Mouse (Mus musculus): ENCODE data around the gene Anp32e. TPM values are rescaled to one million over a fixed set of nuclear protein-coding genes. Genes with fewer than 3 reads are reported as not detected.
A peak's percentile ranks its signal among the peaks of the same experiment; 100 is the strongest.
"Not testable (repeated sequence)": the region's sequence is repeated elsewhere in the genome, so short reads cannot be mapped to it uniquely, and the experiment has no call there.

Anp32e gene
- polyA plus RNA-seq, 1 experiment from 2014 or later = 328 TPM

GRCm38 (mm10) chr3:95950763-95951551, 21.9 kb downstream of the Anp32e start:
- WGBS = 2% methylated on average over 49 of the region's 49 CpGs
- H3K27me3 ChIP-seq = no peaks in the 10 kb centered on the region
- peak overlapping the region; percentile 57 for H3K4me3 ChIP-seq
- no peaks in the 10 kb centered on the region for H3K9me3 ChIP-seq
- peaks cover 16% of the 10 kb centered on the region for H3K36me3 ChIP-seq
- peak overlapping the region; percentile 75 for H3K4me2 ChIP-seq (replicated peaks)
- peak overlapping the region; percentile 64 for H3K9ac ChIP-seq (replicated peaks)
- H3K27ac ChIP-seq (replicated peaks) = peak overlapping the region; percentile 98
- ATAC-seq (ENCODE audit: low FRiP score, low read depth) = peak; percentile 95
- peaks cover 13% of the 10 kb centered on the region for H3K4me1 ChIP-seq

- Histone ChIP-seq H3K4me3 (peak overlapping the region; percentile 57), H3K27ac (replicated peaks) (peak overlapping the region; percentile 98), H3K9ac (replicated peaks) (peak overlapping the region; percentile 64), H3K4me1 (peaks cover 13% of the 10 kb centered on the region), H3K4me2 (replicated peaks) (peak overlapping the region; percentile 75), H3K36me3 (0 out of 2 replicates have a peak, but pooled peaks cover 11% of the 10 kb centered on the region)
- 73% methylated on average over 12 of the region's 12 CpGs for WGBS
- ATAC-seq (ENCODE audit: low FRiP score, low read depth); H3K27me3 ChIP-seq; H3K9me3 ChIP-seq: not testable (repeated sequence)
Observed at GRCm38 (mm10) chr3:95951566-95951965, 22.5 kb downstream of the Anp32e start.

GRCm38 (mm10) chr3:95953023-95953422, 24.0 kb downstream of the Anp32e start:
- no peak for ATAC-seq (ENCODE audit: low FRiP score, low read depth)
- H3K4me3 ChIP-seq = no peak overlapping the region
- H3K9ac ChIP-seq (replicated peaks) = 0 out of 2 replicates have a peak overlapping the region, but pooled peaks have one; percentile 0

GRCm38 (mm10) chr3:95953522-95953921, 24.5 kb downstream of the Anp32e start:
- Histone ChIP-seq H3K4me2 (replicated peaks) (no peak overlapping the region), H3K4me1 (peaks cover 13% of the 10 kb centered on the region), H3K9ac (replicated peaks) (0 out of 2 replicates have a peak overlapping the region, but pooled peaks have one; percentile 0), H3K4me3 (no peak overlapping the region), H3K36me3 (0 out of 2 replicates have a peak, but pooled peaks cover 6% of the 10 kb centered on the region), H3K27ac (replicated peaks) (peak overlapping the region; percentile 80), H3K9me3 (no peaks in the 10 kb centered on the region), H3K27me3 (no peaks in the 10 kb centered on the region)
- no peak for ATAC-seq (ENCODE audit: low FRiP score, low read depth)
- whole genome bisulfite sequencing = 67% methylated on average over 3 of the region's 3 CpGs

More at GRCm38 (mm10) chr3:95953023-95953422, 24.0 kb downstream of the Anp32e start:
- Histone ChIP-seq H3K36me3 (0 out of 2 replicates have a peak, but pooled peaks cover 10% of the 10 kb centered on the region), H3K27ac (replicated peaks) (peak overlapping the region; percentile 80), H3K4me1 (peaks cover 13% of the 10 kb centered on the region), H3K27me3 (no peaks in the 10 kb centered on the region), H3K4me2 (replicated peaks) (no peak overlapping the region), H3K9me3 (no peaks in the 10 kb centered on the region)

GRCm38 (mm10) chr3:95954648-95955173, 25.7 kb downstream of the Anp32e start:
- H3K4me2 ChIP-seq (replicated peaks); ATAC-seq (ENCODE audit: low FRiP score, low read depth); H3K9ac ChIP-seq (replicated peaks); H3K27me3 ChIP-seq; H3K9me3 ChIP-seq; H3K4me3 ChIP-seq; H3K36me3 ChIP-seq; H3K27ac ChIP-seq (replicated peaks): not testable (repeated sequence)
- 90% methylated on average over 12 of the region's 12 CpGs for whole genome bisulfite sequencing
- H3K4me1 ChIP-seq = peaks cover 13% of the 10 kb centered on the region

GRCm38 (mm10) chr3:95955318-95955717, 26.3 kb downstream of the Anp32e start:
- Histone ChIP-seq H3K27ac (replicated peaks) (no peak overlapping the region), H3K9me3 (no peaks in the 10 kb centered on the region), H3K4me3 (no peak overlapping the region), H3K9ac (replicated peaks) (no peak overlapping the region), H3K4me2 (replicated peaks) (no peak overlapping the region), H3K27me3 (no peaks in the 10 kb centered on the region), H3K4me1 (peaks cover 13% of the 10 kb centered on the region), H3K36me3 (no peaks in the 10 kb centered on the region)
- ATAC-seq (ENCODE audit: low FRiP score, low read depth) = no peak
- 93% methylated on average over 5 of the region's 5 CpGs for WGBS

- H3K9ac ChIP-seq (replicated peaks) = no peak overlapping the region
- H3K4me1 ChIP-seq = peaks cover 8% of the 10 kb centered on the region
Observed at GRCm38 (mm10) chr3:95957359-95958148, 28.5 kb downstream of the Anp32e start.

GRCm38 (mm10) chr3:95959082-95959481, 30.0 kb downstream of the Anp32e start:
- H3K36me3 ChIP-seq = no peaks in the 10 kb centered on the region
- WGBS = 72% methylated on average over 5 of the region's 5 CpGs

More at GRCm38 (mm10) chr3:95957359-95958148, 28.5 kb downstream of the Anp32e start:
- ATAC-seq (ENCODE audit: low FRiP score, low read depth) = no peak
- Histone ChIP-seq H3K36me3 (no peaks in the 10 kb centered on the region), H3K27me3 (no peaks in the 10 kb centered on the region), H3K27ac (replicated peaks) (no peak overlapping the region), H3K9me3 (no peaks in the 10 kb centered on the region), H3K4me3 (no peak overlapping the region), H3K4me2 (replicated peaks) (no peak overlapping the region)
- 79% methylated on average over 8 of the region's 8 CpGs for WGBS

GRCm38 (mm10) chr3:95959807-95960206, 30.8 kb downstream of the Anp32e start:
- no peak overlapping the region for H3K4me2 ChIP-seq (replicated peaks)
- H3K4me3 ChIP-seq = no peak overlapping the region
- H3K36me3 ChIP-seq = no peaks in the 10 kb centered on the region
- no peak overlapping the region for H3K27ac ChIP-seq (replicated peaks)
- ATAC-seq (ENCODE audit: low FRiP score, low read depth) = no peak
- 100% methylated on average over 1 of the region's 1 CpGs for WGBS
- H3K9ac ChIP-seq (replicated peaks) = no peak overlapping the region
- H3K27me3 ChIP-seq = no peaks in the 10 kb centered on the region
- no peaks in the 10 kb centered on the region for H3K9me3 ChIP-seq
- H3K4me1 ChIP-seq = no peaks in the 10 kb centered on the region

More at GRCm38 (mm10) chr3:95959082-95959481, 30.0 kb downstream of the Anp32e start:
- H3K9me3 ChIP-seq = no peaks in the 10 kb centered on the region
- no peak for ATAC-seq (ENCODE audit: low FRiP score, low read depth)
- H3K4me3 ChIP-seq = no peak overlapping the region
- no peak overlapping the region for H3K27ac ChIP-seq (replicated peaks)
- no peaks in the 10 kb centered on the region for H3K4me1 ChIP-seq
- H3K9ac ChIP-seq (replicated peaks) = no peak overlapping the region
- H3K27me3 ChIP-seq = no peaks in the 10 kb centered on the region
- H3K4me2 ChIP-seq (replicated peaks) = no peak overlapping the region

- H3K4me2 ChIP-seq (replicated peaks); ATAC-seq (ENCODE audit: low FRiP score, low read depth); H3K36me3 ChIP-seq; H3K9me3 ChIP-seq; H3K4me1 ChIP-seq; H3K27ac ChIP-seq (replicated peaks); H3K4me3 ChIP-seq; H3K27me3 ChIP-seq; H3K9ac ChIP-seq (replicated peaks): not testable (repeated sequence)
- 83% methylated on average over 8 of the region's 8 CpGs for WGBS
Observed at GRCm38 (mm10) chr3:95962182-95962581, 33.1 kb downstream of the Anp32e start.

GRCm38 (mm10) chr3:95963230-95963629, 34.2 kb downstream of the Anp32e start:
- peaks cover 5% of the 10 kb centered on the region; the same call in 1 of the 2 replicates for H3K4me1 ChIP-seq
- H3K36me3 ChIP-seq = no peaks in the 10 kb centered on the region
- ATAC-seq (ENCODE audit: low FRiP score, low read depth) = no peak
- no peak overlapping the region for H3K4me2 ChIP-seq (replicated peaks)
- no peaks in the 10 kb centered on the region for H3K27me3 ChIP-seq
- no peak overlapping the region for H3K27ac ChIP-seq (replicated peaks)
- no peak overlapping the region for H3K4me3 ChIP-seq
- no peak overlapping the region for H3K9ac ChIP-seq (replicated peaks)
- 44% methylated on average over 2 of the region's 2 CpGs for WGBS
- no peaks in the 10 kb centered on the region for H3K9me3 ChIP-seq

GRCm38 (mm10) chr3:95963681-95964080, 34.6 kb downstream of the Anp32e start:
- Histone ChIP-seq H3K9ac (replicated peaks) (no peak overlapping the region), H3K4me2 (replicated peaks) (no peak overlapping the region), H3K36me3 (no peaks in the 10 kb centered on the region), H3K9me3 (no peaks in the 10 kb centered on the region), H3K4me3 (no peak overlapping the region), H3K4me1 (peaks cover 5% of the 10 kb centered on the region; the same call in 1 of the 2 replicates), H3K27me3 (no peaks in the 10 kb centered on the region), H3K27ac (replicated peaks) (no peak overlapping the region)
- WGBS = 45% methylated on average over 4 of the region's 4 CpGs
- ATAC-seq (ENCODE audit: low FRiP score, low read depth) = no peak
